Mouse (Mus musculus) stomach, postnatal 0 days (tissue): ENCODE data around the gene Tmem236.

Experiments used
- CTCF ChIP-seq: IDR thresholded peaks from 2 replicates; pipeline ENCODE4 v1.5.1; 2016; ENCODE audit warnings: antibody characterized with exemption, low read depth, mild to moderate bottlenecking, moderate library complexity
- EP300 ChIP-seq: optimal IDR thresholded peaks from 2 replicates; pipeline ENCODE3; 2016; ENCODE audit warnings: antibody characterized with exemption

GRCm38 (mm10) chr2:14165066-14165465 is 9.3 kb upstream of the Tmem236 start:
- TF ChIP-seq CTCF (no peak), EP300 (no peak)
